Mouse (Mus musculus): ENCODE data around the gene Fam71b.

Fam71b gene

DNA sequence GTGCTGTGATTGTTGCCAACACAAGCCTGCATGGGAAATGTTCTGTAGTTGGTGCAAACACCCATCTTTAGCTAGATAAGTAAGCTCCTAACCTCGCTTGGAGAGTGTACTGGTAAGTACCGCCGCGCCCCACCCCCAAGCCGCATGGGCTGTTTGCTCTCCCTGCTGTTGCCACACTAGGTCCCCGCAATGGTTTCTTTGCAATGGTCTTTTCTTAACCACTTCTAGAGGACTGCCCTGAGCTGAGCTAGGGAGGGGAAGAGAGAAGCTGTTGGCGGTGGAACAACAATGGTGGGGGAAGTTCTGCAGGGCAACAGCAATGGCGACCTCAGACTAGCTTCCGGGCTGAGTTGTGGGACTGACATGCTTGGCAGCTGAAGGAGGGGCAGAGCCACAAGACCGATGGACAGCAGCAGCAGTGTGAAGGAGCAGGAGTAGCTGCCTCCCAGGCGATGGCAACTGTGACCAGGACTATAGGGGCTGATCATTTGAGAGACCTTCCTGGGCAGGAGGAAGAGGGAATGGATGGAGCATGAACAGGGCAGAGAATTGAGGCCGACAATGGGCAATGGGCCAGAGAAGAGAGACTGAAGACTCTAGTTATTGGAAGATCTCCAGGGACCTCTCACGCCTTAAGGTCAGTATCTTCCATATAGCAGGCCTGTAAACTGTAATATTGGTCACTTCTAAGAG, at the start of gene Fam71b:
TSS of gene Fam71b (plus strand) at position 393 of the 693 bp plus-strand sequence.
- DNase-seq (ENCODE audit: low spot score in 2 of 2) = no peak

DNA sequence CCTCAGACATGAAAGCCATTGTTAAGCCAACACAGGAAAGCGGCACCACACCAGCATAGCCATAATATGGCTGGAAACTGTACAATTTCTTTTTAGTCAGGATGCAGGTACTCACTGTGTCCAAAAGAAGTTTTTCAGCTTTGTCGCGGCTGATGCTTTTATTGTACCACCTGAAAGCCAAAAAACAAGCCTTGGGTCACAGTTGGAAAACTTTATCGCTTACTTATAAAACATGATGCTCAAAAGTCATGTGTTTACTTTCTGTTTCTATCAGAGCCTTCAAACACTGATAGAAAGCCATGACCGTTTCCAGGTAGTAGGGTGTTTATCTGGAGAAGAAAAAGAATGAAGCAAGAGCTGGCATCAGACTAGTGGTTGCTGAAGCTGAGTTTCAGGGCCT, 48.6 kb upstream of the Fam71b start:
- DNase-seq (ENCODE audit: low spot score in 2 of 2) = no peak

DNA sequence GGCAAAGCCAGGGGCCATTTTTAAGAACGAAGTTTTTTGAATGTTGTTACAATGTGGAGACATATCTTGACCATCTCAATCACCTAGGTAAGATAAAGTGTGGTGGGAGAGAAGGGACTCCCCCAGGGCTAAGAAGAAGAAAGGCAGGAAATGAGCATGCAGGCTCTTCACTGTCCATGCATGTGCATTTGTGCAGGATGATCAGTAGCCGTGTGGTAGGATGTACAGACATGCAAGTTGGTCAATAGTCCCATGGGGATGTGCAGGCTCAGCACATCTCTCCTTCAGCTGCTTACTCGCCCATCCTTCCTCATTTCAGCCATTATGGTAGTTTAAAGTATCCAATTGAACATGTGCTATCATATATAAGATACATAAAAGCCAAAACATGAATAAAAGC, 47.9 kb upstream of the Fam71b start:
- DNase-seq (ENCODE audit: low spot score in 2 of 2) = no peak

DNA sequence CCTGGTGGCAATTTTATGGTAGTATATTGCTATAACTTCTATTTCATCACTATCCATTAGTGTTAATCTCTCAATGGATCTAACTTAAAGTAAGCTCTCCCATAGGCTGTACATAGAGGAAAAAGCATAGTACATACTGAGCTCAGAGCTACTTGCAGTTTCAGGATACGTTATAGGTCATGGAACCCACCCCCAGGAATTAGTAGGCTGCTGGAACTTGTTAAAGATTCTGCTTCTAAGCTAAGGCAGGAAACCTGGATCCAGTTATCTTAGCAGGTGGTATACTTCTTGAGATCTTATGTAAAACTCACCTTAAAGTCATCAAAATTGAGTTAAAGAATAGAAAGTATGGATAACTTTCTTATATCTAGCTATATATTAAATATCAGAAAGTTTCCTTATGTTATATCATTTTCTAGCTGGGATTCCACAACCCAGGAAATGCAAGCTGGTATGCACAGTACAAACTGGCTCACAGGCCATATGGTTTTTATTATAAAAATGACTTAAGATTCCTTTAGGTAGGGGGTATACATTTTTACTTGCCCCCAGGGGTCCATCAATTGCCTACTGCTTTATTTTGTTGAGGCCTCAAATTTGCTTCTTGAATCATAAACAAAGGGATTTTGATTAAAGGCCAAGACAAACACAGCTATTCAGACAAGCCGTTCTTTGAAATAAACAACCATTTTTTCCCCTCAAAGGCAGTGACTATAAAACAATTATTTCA, 46.5 kb upstream of the Fam71b start:
- no peak for DNase-seq (ENCODE audit: low spot score in 2 of 2)

DNA sequence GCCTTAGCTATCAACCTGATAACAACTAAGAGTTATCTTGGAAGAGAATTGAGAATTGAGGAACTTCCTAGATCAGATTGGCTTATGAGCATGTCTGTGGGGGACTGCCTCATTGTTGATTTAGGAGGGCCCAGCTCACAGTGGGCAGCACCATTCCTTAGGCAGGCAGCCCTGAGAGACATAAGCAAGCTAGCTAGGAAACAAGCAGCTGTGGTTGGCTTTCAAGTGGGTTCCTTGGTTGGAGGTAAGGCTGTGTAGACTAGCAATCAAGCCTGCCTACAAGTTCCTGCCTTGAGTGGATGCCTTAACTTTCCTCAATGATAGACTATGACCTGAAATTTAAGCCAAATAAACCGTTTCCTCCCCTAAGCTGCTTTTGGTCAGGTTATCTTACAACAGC, 38.0 kb upstream of the Fam71b start:
- no peak for DNase-seq (ENCODE audit: low spot score in 2 of 2)

DNA sequence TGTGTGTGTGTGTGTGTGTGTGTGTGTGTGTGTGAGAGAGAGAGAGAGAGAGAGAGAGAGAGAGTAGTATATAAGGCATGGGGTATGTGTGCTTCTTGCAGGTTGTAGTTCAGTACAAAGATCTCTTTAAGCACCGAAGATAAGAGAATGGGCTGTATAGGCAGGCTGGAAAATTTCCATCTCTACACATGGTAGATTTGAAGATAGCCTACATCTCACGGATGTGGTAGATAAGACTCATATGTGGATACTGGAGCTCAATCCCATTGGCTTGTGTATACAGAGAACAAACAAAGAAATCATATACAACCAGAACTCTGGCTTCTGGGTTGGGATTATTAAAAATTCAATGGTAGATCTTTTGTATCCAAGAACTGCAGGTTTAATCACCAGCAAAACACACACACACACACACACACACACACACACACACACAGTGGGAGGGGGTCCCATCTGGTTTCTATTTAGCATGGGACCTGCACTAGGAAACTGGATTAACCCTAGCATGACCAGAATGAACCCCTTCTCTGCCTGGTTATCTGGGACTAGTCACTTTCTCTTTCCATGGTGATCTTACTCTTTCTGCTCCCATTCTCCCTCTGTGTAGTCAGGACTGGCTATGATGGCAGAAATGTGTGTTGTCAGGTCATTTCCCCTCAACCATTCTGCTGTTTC, 35.2 kb upstream of the Fam71b start:
- DNase-seq (ENCODE audit: low spot score in 2 of 2) = no peak

DNA sequence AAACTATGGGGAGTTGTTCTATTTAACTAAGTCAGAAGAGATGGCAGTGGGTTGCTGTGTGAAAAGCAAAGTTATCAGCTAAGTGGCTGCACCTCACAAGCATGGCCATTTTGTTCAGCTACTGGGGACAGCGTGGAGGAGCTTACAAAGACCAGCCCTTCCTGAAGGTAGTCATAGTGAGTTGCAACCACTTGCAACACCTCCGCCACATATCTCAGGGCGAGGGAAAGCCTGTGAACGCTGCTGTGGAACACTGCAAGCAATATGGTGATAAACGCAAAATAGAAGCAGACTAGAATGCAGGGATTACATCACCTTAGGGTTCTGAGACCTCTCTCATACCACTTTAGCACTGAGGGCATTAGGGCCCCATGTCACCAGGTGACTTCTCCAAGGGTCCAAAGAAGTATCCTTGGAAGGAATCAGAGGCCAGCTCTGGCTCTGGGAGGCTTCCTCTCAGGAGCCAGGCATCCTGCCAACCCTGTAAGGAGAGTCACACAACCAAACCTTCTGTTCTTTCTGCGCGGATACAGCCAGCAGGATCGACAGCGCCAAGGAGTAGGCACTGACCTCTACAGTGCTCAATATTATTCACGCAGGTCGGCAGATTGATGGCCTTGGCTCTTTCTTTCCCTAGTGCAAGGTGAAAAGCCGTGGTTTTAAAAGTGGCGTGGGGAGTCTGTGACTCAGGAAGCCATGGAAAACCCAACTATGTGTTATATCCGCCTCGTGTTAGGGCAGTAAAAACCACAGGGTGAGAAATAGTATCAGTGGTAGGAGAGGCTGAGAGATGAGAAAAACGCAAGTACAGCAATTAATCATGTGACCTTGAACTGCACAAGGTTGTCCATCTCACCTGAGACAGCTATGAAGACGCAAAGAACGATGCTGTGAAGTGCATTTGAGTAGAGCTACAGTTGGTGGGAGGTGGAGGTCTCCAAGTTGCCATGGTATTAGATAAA, 34.0 kb upstream of the Fam71b start:
- DNase-seq (ENCODE audit: low spot score in 2 of 2) = peak in 1 of 2 experiments; percentile 54

DNA sequence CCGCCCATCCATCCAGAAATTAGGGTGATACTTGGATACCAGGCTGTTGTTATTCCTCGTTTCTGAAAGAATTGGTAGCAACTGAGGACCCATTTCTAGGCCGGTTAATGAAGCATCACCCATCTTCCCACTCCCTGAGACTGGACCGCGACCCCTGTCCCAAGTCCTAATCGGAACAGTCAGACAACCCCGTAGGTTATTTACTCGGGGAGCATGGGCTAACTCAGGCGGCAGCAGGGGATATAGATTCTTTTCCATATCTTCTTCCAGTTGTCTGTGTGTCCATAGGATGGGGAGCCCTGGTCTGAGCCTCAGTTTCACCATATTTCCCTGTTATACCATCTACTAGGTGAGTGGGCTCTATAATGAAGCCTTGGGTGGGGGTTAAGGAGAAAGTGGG, 32.5 kb upstream of the Fam71b start:
- DNase-seq (ENCODE audit: low spot score in 2 of 2) = peak in 1 of 2 experiments; percentile 51

DNA sequence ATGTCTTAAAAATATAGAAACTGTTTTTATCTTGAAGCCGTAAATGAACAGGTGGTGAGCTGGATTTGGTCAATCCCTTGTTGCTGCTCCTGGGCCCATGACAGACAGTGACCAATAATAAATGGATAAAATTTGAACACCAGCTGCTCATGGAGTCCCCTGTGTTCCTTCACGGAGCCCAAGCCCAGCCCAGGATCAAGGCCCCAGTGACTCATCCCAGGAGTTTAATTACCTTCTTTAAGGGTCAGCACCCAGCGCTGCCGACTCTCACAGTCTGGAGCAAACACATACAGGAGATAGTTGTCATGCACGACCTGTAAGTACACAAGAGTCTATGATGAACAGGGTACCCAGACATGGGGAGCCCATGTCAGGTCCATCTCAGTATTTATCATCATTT, 30.6 kb upstream of the Fam71b start:
- peak in 1 of 2 experiments; percentile 51 for DNase-seq (ENCODE audit: low spot score in 2 of 2)

DNA sequence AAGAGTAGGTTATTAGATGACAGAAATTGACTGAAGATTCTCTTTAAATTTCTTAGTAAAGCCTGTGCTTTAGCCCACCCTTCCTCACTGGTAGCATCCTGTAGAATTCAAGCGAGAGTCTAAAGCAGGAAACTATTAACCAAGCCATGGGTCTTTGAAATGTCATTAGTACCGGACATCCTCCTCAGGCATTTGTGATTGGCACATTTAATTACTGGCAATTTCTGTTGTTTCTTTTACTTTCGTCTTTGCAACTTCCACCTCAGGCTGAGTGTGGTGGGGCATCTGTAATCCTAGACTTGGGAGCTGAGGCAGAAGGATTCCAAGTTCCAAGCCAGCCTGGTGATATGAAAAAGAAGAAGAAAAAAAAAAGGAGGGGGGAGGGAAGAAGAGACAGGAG, 30.0 kb upstream of the Fam71b start:
- DNase-seq (ENCODE audit: low spot score in 2 of 2) = no peak

DNA sequence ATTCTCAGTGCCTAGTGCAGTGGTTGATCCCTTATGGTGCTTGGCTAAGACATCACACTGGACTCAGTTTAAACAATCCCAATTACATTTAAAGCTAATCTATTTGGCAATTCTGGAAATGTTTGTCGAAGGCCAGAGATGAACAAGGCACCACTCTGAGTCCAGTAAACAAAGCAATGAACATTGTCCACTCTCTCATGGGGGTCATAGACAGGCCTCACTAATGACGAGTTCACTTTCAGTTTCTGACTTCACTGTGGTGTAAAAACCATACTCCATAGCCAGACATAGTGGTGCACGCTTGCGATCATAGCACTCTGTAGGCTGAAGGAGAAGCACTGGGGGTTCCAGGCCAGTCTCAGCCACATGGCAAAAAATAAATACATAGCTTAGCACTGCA, 25.9 kb upstream of the Fam71b start:
- no peak for DNase-seq (ENCODE audit: low spot score in 2 of 2)

DNA sequence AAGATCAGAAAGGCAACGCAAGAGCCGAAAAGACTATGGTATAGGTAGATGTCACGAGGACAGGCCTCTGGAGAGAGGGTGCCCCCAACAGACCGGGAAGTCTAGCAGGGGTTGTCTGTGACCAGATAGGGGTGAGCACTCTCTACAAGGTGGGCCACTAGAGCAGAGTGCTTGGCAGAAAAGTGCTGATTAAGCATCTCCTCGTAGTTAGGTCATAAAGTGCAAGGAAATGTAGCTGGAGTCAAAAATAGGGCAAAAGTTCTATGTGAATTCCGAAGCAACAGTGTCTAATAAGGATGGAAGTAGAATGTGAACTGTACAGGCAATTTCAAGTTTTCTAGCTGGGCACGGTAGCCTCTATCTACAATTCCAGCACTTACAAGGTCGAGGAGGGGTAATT, 25.1 kb upstream of the Fam71b start:
- peak in 1 of 2 experiments; percentile 54 for DNase-seq (ENCODE audit: low spot score in 2 of 2)

DNA sequence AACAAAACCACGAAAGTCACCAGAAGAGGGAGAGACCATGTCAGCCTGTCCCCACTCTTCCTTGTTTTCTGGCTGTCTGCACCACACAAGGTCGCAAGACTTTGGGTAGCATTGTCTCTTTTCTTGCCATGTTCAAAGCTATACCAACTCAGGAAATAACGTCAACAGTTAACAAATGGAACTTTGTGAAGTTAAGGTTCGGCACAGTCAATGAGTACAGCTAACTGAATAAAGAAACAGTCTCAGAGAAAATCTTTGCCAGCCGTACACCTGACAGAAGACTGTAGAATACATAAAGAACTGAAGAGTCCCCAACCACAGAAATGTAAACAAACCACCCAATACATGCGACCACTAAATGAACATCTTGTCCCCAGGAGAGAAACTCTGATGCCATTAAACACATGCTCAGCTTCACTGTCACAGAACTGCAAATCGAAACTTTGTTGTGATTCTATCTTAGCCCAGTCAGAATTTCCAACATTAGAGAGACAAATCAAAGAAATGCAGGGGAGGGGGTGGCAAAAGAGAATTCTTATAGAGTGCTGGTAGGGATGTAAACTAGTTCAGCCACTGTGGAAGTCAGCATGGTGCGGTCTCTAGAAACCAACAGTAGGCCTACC, 23.9 kb upstream of the Fam71b start:
- no peak for DNase-seq (ENCODE audit: low spot score in 2 of 2)

DNA sequence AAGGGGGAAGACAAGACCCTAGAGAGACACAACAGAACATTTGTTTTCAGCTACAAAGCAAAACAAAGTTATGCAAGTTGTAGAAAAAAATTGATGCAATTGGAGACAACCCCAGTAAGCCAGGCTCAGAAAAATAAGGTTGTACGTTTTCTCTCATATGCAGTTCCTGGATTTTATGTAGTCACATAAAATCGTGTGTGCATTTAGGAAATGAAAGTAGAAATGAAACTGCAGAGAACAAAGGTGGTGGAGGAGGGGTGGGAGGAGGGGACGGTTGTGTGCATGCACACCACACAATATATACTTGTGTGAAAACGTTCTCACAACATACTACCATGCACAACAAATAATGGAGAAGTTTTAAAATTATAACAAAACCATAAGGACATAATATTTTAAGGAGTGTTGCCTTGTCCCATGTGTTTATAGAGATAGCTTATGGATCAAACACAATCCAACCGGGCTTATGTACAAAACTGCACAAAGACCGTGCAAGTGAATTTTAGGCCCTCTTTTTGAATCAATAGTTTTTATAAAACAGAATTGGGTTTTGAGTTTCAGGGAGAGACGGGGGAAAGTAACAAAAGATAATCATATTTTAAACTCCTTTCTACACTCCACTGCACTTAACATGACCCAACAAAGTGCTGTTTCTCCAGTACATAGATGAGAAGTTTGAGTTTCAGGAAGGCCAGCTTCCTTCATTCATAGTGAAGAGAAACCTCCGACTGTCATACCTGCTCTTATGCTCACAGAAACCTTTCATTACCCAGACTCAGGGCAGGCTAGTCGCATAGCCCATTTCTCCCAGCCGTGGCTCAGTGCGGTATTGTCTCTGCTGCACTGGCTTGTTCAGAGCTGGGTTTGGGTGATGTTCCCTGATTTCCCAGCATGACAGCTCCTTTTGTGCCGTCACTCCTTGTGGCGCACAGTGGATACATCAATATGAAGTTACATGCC, 23.0 kb upstream of the Fam71b start:
- peak in 1 of 2 experiments; percentile 53 for DNase-seq (ENCODE audit: low spot score in 2 of 2)

DNA sequence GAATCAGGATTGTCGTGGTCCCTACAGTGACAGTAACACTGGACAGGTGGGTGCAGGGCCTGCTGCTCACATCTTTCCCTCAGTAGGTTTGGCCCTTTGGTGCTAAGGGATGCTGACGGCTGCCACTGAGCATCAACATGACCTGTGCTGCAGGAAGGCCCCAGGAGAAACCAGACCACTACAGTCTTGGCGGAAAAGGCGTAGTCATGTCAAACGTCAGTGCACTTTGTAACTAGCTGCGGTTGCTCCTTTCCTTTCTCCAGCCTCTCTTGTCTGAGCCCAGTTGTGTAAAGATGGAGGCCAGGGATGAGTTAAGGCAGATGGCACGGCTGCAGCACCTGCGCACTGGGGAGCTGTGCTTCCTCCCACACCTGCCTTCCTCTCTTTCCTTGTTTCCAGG, 21.3 kb upstream of the Fam71b start:
- no peak for DNase-seq (ENCODE audit: low spot score in 2 of 2)

DNA sequence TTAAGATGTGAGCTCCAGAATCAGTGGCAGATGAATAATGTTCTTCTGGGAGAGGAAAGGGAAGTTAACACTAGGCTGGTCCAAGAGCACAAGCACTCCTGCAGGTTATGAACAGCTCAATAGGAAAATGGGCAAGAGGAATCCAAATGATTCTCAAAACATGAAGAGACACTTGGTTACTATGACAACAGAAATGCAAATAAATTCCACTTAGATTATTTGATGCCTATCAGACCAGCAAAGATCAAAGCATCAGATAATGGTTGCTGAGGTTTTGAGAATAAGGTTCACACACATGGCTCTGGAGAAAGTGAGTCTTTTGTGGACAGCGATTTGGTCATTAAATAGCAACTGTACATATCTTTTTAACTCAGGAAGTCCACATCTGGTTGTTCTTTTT, 19.0 kb upstream of the Fam71b start:
- no peak for DNase-seq (ENCODE audit: low spot score in 2 of 2)

DNA sequence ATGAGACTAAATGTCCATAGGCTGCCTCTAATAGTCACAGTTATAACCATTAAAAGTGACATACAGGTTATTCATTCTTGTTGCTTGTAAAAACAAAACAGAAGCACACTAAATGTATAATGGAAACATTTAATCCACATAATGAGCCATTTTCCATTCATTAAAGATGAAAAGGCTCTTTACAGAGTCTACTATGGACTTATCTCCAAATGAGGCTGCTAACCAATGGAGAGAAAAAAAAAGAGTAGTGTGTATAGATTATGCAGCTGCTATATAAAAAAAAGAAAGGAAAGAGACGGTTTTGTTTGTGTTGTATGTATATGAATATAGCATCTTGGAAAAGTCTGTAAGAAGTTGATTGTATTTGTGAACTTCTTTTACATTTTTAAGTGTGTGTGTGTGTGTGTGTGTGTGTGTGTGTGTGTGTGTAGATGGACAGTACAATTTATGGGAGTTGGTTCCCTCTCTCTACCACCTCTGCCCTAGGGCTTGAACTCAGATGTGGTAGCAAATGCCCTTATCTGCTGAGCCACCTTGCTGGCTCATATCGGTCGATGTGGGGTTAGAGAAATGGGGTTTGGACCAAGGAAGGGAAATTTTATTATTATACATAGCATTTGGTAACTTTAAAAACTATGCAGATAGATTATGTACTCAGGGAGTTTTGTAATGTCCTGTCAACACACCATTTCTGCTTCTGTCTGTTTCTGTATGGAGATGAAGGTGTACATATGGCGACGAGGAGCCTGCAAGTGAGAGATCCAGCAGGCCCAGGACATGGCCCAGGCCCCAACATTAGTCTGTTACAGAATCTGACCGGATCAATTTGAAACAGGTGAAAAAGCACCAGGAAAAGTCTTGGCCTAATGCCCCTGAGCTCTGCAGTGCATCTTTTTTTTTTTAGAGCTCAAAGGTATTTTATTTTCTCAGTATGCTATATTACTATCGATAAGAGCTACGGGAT, 18.3 kb upstream of the Fam71b start:
- DNase-seq (ENCODE audit: low spot score in 2 of 2) = peak in 1 of 2 experiments; percentile 31

DNA sequence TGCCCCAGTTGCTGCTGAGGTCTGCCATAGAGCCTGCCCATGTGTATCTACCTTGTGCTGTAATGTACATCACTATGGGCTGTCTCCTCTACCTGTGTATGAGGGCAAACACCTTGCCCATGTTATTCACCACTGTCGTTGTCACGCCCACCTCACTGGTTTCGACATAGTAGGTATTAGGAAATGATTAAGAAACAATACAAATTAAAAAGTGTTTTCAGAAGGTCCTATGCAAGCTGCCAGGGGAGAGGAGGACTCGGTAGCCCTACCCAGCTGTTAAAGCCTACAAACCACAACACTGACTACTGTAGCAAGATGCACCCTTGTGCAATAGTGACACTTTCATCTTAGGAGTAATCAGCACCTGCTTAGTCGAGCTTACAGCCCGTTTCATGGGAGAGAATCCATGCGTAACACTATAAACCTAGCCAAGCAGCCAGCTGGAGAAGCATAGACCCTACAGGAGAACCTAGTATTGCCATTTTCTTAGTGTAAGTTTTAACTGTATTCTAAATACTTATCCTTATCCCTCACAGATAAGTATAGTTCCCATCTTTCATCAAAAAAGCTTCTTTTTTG, 16.2 kb upstream of the Fam71b start:
- no peak for DNase-seq (ENCODE audit: low spot score in 2 of 2)

DNA sequence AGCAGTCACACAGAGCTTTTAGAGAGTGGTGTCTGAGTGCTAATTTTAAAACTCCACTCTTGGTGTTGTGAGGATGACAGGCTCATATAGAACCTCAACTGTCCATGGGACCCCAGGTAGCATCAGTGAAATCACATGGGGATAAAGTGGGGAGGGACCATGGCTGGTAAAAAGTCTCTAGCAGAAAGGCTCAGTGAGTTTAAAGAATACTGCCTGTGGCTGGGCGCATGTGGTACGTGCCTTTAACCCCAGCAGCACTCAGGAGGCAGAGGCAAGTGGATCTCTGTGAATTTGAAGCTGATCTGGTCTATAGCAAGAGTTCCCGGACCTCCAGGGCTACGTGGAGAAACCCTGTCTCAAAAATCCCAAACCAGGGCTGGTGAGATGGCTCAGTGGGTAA, 13.9 kb upstream of the Fam71b start:
- no peak for DNase-seq (ENCODE audit: low spot score in 2 of 2)

Data from spleen, postnatal 4 days (tissue).